Mouse (Mus musculus): ENCODE data around the gene Mtg1. TPM values are rescaled to one million over a fixed set of nuclear protein-coding genes. Genes with fewer than 3 reads are reported as not detected.

Mtg1 gene
- 12.7 TPM for polyA plus RNA-seq (2014; fragmentation: Illumina TruSeq; extraction: RNeasy Lipid Tissue Mini Kit (QIAGEN cat#74804); ENCODE audit: insufficient read depth, low read depth, low replicate concordance)

GRCm38 (mm10) chr7:140137135-140138020, at the start of gene Mtg1:
TSS of gene Mtg1 (plus strand) at chr7:140137564.

GRCm38 (mm10) chr7:140092924-140093528, 44.3 kb upstream of the Mtg1 start, which contains the start of gene Prap1:
TSS of gene Prap1 (plus strand) at chr7:140093395.

DNA sequence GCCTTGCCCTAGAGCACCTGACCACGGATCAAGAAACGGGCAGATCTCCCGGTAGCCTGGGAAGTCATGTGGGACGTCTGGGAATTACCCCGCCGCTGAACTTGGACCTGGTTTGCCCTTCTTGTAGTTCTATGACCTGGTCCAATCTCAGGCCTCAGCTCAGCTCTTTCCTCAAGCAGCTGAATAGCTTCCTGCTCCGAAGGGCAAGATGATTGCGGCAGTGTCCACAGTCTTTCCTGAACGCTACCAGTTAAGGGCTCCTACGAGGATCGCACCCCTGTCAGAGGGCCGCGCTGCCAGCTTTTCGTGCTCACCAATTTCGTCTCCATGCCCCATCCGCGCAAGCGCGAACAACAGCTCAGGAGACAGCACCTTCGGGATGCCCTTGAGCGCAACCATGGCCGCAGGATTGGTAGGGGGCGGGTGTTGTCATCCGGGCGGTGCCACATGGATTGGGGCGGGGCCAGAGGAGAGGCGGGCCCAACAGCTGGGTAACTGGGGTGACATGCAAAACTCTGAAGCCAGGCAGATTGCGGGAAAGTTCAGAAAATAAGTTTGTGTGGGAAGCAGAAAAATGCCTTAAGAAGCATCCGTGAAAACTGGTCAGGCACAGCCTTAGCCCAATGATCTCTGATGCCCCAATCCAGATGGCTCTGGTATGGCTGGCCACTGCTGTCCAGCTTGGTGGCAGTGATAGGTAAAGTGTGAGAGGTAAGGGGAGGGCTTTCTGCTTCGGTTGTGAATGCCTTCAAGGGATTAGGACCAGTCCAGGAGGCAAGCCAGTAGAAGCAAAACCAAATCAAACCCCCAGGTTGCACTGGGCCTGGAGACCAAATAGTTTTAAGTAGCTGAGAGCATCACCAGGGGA, 35.1 kb upstream of the Mtg1 start, which contains the start of gene Fuom:
TSS of gene Fuom (minus strand) at position 449 of the 868 bp plus-strand sequence.

DNA sequence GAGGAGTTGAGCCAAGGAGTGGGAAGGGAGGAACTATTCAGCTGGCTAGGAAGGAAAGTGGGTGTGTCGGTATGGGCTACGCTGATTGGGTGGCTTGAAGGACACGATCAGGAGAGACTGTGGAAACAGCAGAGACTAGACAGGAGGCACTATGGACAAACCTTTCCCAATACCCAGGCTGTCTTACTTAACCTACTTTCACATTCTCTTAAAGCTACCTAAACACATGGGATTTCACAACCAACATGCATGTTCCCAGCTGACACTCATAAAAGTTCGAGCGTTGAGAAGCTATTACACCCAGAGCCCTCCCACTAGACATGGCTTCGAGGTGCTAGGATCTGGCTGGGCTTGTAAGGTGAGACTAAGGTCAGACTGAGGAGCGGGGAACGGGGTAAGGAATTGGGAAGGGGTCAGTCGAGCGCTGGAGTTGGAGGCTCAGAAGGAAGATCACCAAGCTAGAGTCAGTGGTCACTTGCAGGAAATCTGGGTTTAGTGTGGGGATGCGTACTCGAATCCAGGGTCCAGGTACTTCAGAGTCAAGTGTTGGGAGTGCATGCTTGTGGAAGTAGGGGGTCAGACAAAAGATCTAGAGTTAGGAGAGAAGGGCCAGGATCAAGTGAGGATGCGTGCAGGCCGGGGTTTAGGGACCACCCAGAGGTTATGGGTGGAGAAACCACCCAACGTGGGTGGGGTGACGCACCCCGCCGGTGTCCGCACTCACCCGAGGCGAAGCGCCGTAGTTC, 21.6 kb upstream of the Mtg1 start, which contains the start of gene Paox:
TSS of gene Paox (plus strand) at position 217 of the 746 bp plus-strand sequence.

GRCm38 (mm10) chr7:140116329-140117054, 20.9 kb upstream of the Mtg1 start, which contains the start of gene Echs1:
TSS of gene Echs1 (minus strand) at chr7:140116476.

DNA sequence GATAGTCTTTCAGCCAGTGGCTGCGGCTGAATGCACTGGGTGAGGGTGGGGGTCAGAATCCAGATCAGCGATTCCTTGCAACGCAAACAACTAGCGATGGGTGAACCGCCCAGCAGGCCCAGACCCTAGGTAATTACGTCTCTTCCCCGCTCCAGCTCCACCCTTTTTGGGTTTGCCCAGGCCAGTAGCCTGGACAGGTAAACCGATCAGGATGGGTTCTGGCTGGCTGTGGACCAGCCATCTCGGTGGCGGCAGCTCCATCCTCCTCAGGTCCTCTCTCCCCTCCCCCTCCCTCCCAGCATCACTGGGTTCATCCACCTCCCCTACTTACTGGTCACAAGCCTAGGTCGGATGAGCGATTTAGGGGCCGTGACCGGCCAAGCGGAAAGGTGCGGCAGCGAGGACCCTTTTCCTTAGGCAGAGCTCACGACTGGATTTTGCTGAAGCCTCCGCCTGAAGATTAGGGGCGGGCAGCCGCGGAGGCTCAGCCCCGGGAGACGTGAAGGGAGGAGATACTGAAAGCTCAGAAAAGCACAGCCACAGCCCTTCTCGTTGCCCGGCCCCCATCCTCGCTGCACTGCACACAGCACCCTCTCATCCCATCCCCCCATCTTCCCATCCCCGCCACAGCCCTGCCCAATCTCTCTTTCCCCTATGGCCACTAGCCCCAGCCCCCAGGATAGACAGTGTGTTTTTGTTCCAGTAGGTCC, 17.0 kb downstream of the Mtg1 start, which contains the start of gene Sprn:
TSS of gene Sprn (minus strand) at position 660 of the 710 bp plus-strand sequence.

GRCm38 (mm10) chr7:140164664-140165063, 27.3 kb downstream of the Mtg1 start, which contains the start of gene Olfr522:
TSS of gene Olfr522 (minus strand) at chr7:140164764.

GRCm38 (mm10) chr7:140172936-140173335, 35.6 kb downstream of the Mtg1 start, which contains the start of gene Olfr523:
TSS of gene Olfr523 (plus strand) at chr7:140173217.

Other genes with a start within 250 kb of the Mtg1 start
- gene Kndc1, start 242.9 kb upstream of the Mtg1 start, polyA plus RNA-seq (2014; fragmentation: Illumina TruSeq; extraction: RNeasy Lipid Tissue Mini Kit (QIAGEN cat#74804); ENCODE audit: insufficient read depth, low read depth, low replicate concordance): 2.2 TPM
- not detected for gene Utf1, start 193.8 kb upstream of the Mtg1 start, polyA plus RNA-seq (2014; fragmentation: Illumina TruSeq; extraction: RNeasy Lipid Tissue Mini Kit (QIAGEN cat#74804); ENCODE audit: insufficient read depth, low read depth, low replicate concordance)
- 4.6 TPM for gene 6430531B16Rik, start 158.8 kb upstream of the Mtg1 start, polyA plus RNA-seq (2014; fragmentation: Illumina TruSeq; extraction: RNeasy Lipid Tissue Mini Kit (QIAGEN cat#74804); ENCODE audit: insufficient read depth, low read depth, low replicate concordance)
- 6.5 TPM for gene Adam8, start 145.0 kb upstream of the Mtg1 start, polyA plus RNA-seq (2014; fragmentation: Illumina TruSeq; extraction: RNeasy Lipid Tissue Mini Kit (QIAGEN cat#74804); ENCODE audit: insufficient read depth, low read depth, low replicate concordance)
- 13.9 TPM for gene Zfp511, start 101.2 kb upstream of the Mtg1 start, polyA plus RNA-seq (2014; fragmentation: Illumina TruSeq; extraction: RNeasy Lipid Tissue Mini Kit (QIAGEN cat#74804); ENCODE audit: insufficient read depth, low read depth, low replicate concordance)
- 8.3 TPM for gene Tubgcp2, start 100.9 kb upstream of the Mtg1 start, polyA plus RNA-seq (2014; fragmentation: Illumina TruSeq; extraction: RNeasy Lipid Tissue Mini Kit (QIAGEN cat#74804); ENCODE audit: insufficient read depth, low read depth, low replicate concordance)
- gene Msx3, start 88.5 kb upstream of the Mtg1 start, polyA plus RNA-seq (2014; fragmentation: Illumina TruSeq; extraction: RNeasy Lipid Tissue Mini Kit (QIAGEN cat#74804); ENCODE audit: insufficient read depth, low read depth, low replicate concordance): not detected
- gene Caly, start 55.0 kb upstream of the Mtg1 start, polyA plus RNA-seq (2014; fragmentation: Illumina TruSeq; extraction: RNeasy Lipid Tissue Mini Kit (QIAGEN cat#74804); ENCODE audit: insufficient read depth, low read depth, low replicate concordance): not detected
- gene Prap1, start 44.2 kb upstream of the Mtg1 start, polyA plus RNA-seq (2014; fragmentation: Illumina TruSeq; extraction: RNeasy Lipid Tissue Mini Kit (QIAGEN cat#74804); ENCODE audit: insufficient read depth, low read depth, low replicate concordance): not detected
- gene Fuom, start 35.1 kb upstream of the Mtg1 start, polyA plus RNA-seq (2014; fragmentation: Illumina TruSeq; extraction: RNeasy Lipid Tissue Mini Kit (QIAGEN cat#74804); ENCODE audit: insufficient read depth, low read depth, low replicate concordance): 29.5 TPM
- gene Paox, start 21.8 kb upstream of the Mtg1 start, polyA plus RNA-seq (2014; fragmentation: Illumina TruSeq; extraction: RNeasy Lipid Tissue Mini Kit (QIAGEN cat#74804); ENCODE audit: insufficient read depth, low read depth, low replicate concordance): 8.8 TPM
- gene Echs1, start 21.1 kb upstream of the Mtg1 start, polyA plus RNA-seq (2014; fragmentation: Illumina TruSeq; extraction: RNeasy Lipid Tissue Mini Kit (QIAGEN cat#74804); ENCODE audit: insufficient read depth, low read depth, low replicate concordance): 97.0 TPM
- gene Sprn, start 17.3 kb downstream of the Mtg1 start, polyA plus RNA-seq (2014; fragmentation: Illumina TruSeq; extraction: RNeasy Lipid Tissue Mini Kit (QIAGEN cat#74804); ENCODE audit: insufficient read depth, low read depth, low replicate concordance): not detected
- not detected for gene Olfr522, start 27.2 kb downstream of the Mtg1 start, polyA plus RNA-seq (2014; fragmentation: Illumina TruSeq; extraction: RNeasy Lipid Tissue Mini Kit (QIAGEN cat#74804); ENCODE audit: insufficient read depth, low read depth, low replicate concordance)
- gene Olfr523, start 35.7 kb downstream of the Mtg1 start, polyA plus RNA-seq (2014; fragmentation: Illumina TruSeq; extraction: RNeasy Lipid Tissue Mini Kit (QIAGEN cat#74804); ENCODE audit: insufficient read depth, low read depth, low replicate concordance): not detected
- not detected for gene Olfr524, start 68.4 kb downstream of the Mtg1 start, polyA plus RNA-seq (2014; fragmentation: Illumina TruSeq; extraction: RNeasy Lipid Tissue Mini Kit (QIAGEN cat#74804); ENCODE audit: insufficient read depth, low read depth, low replicate concordance)
- gene Cd163l1, start 80.7 kb downstream of the Mtg1 start, polyA plus RNA-seq (2014; fragmentation: Illumina TruSeq; extraction: RNeasy Lipid Tissue Mini Kit (QIAGEN cat#74804); ENCODE audit: insufficient read depth, low read depth, low replicate concordance): 0.48 TPM
- gene 5830411N06Rik, start 109.7 kb downstream of the Mtg1 start, polyA plus RNA-seq (2014; fragmentation: Illumina TruSeq; extraction: RNeasy Lipid Tissue Mini Kit (QIAGEN cat#74804); ENCODE audit: insufficient read depth, low read depth, low replicate concordance): 0.30 TPM
- not detected for gene Olfr525, start 183.3 kb downstream of the Mtg1 start, polyA plus RNA-seq (2014; fragmentation: Illumina TruSeq; extraction: RNeasy Lipid Tissue Mini Kit (QIAGEN cat#74804); ENCODE audit: insufficient read depth, low read depth, low replicate concordance)
- gene Olfr527, start 196.5 kb downstream of the Mtg1 start, polyA plus RNA-seq (2014; fragmentation: Illumina TruSeq; extraction: RNeasy Lipid Tissue Mini Kit (QIAGEN cat#74804); ENCODE audit: insufficient read depth, low read depth, low replicate concordance): not detected
- not detected for gene Olfr60, start 224.1 kb downstream of the Mtg1 start, polyA plus RNA-seq (2014; fragmentation: Illumina TruSeq; extraction: RNeasy Lipid Tissue Mini Kit (QIAGEN cat#74804); ENCODE audit: insufficient read depth, low read depth, low replicate concordance)
- gene Olfr530, start 238.8 kb downstream of the Mtg1 start, polyA plus RNA-seq (2014; fragmentation: Illumina TruSeq; extraction: RNeasy Lipid Tissue Mini Kit (QIAGEN cat#74804); ENCODE audit: insufficient read depth, low read depth, low replicate concordance): not detected